Mouse (Mus musculus) left cerebral cortex, postnatal 4 days (tissue): ENCODE measurements at regions not wholly inside any gene's neighbourhood (a gene's known extent, or its start where the extent isn't known, plus 50 kb on each side); places are given as distances from the start of the nearest gene placed in this dataset.

Experiments
- DNase-seq: peaks from one replicate; pipeline ENCODE4 v3.0.0-alpha.2; 2022
- intact Hi-C: fragments of 180-260 bp; cut with DNase I; formaldehyde crosslinking; loops from one replicate; pipeline ENCODE4 v1.15.1; 2025

GRCm38 (mm10) chr9:46642696-46643095, 322.9 kb upstream of the 4931429L15Rik start:
- peak; percentile 43 for DNase-seq
- intact Hi-C loops = no loop called here

- intact Hi-C loops = no loop called here
- peak; percentile 91 for DNase-seq
Observed at GRCm38 (mm10) chr9:46636261-46637010, 316.6 kb upstream of the 4931429L15Rik start.

- intact Hi-C loops = no loop called here
- DNase-seq = no peak
Observed at GRCm38 (mm10) chr9:46633952-46634351, 314.2 kb upstream of the 4931429L15Rik start.

- intact Hi-C loops = no loop called here
- peak; percentile 72 for DNase-seq
Observed at GRCm38 (mm10) chr9:46632576-46632975, 312.8 kb upstream of the 4931429L15Rik start.

- no peak for DNase-seq
- intact Hi-C loops = no loop called here
Observed at GRCm38 (mm10) chr9:46622255-46622654, 302.5 kb upstream of the 4931429L15Rik start.

GRCm38 (mm10) chr9:46621851-46622250, 302.1 kb upstream of the 4931429L15Rik start:
- intact Hi-C loops = no loop called here

GRCm38 (mm10) chr9:46610101-46611005, 290.6 kb upstream of the 4931429L15Rik start:
- intact Hi-C loops = no loop called here
- no peak for DNase-seq

More at GRCm38 (mm10) chr9:46621851-46622250, 302.1 kb upstream of the 4931429L15Rik start:
- no peak for DNase-seq

GRCm38 (mm10) chr9:46608695-46609094, 288.9 kb upstream of the 4931429L15Rik start:
- DNase-seq = no peak
- intact Hi-C loops = no loop called here

- intact Hi-C loops = no loop called here
Observed at GRCm38 (mm10) chr9:46600803-46601202, 281.0 kb upstream of the 4931429L15Rik start.

GRCm38 (mm10) chr9:46599931-46600708, 280.3 kb upstream of the 4931429L15Rik start:
- DNase-seq = peak; percentile 67
- intact Hi-C loops = no loop called here

More at GRCm38 (mm10) chr9:46600803-46601202, 281.0 kb upstream of the 4931429L15Rik start:
- DNase-seq = no peak

GRCm38 (mm10) chr9:46598518-46598917, 278.7 kb upstream of the 4931429L15Rik start:
- intact Hi-C loops = no loop called here
- DNase-seq = peak; percentile 46

- DNase-seq = peak; percentile 74
- intact Hi-C loops = no loop called here
Observed at GRCm38 (mm10) chr9:46593444-46593843, 273.7 kb upstream of the 4931429L15Rik start.

- DNase-seq = peak; percentile 89
Observed at GRCm38 (mm10) chr9:46592908-46593307, 273.1 kb upstream of the 4931429L15Rik start.

GRCm38 (mm10) chr9:46586818-46587217, 267.0 kb upstream of the 4931429L15Rik start:
- no peak for DNase-seq

More at GRCm38 (mm10) chr9:46592908-46593307, 273.1 kb upstream of the 4931429L15Rik start:
- intact Hi-C loops = no loop called here

GRCm38 (mm10) chr9:46581844-46582243, 262.1 kb upstream of the 4931429L15Rik start:
- intact Hi-C loops = no loop called here
- DNase-seq = no peak

More at GRCm38 (mm10) chr9:46586818-46587217, 267.0 kb upstream of the 4931429L15Rik start:
- intact Hi-C loops = no loop called here

- intact Hi-C loops = no loop called here
- DNase-seq = no peak
Observed at GRCm38 (mm10) chr9:46562301-46562700, 242.5 kb upstream of the 4931429L15Rik start.

GRCm38 (mm10) chr9:46558481-46558880, 238.7 kb upstream of the 4931429L15Rik start:
- DNase-seq = peak; percentile 39
- intact Hi-C loops = no loop called here

GRCm38 (mm10) chr9:46557781-46558180, 238.0 kb upstream of the 4931429L15Rik start:
- intact Hi-C loops = no loop called here
- DNase-seq = no peak

- intact Hi-C loops = no loop called here
- peak; percentile 56 for DNase-seq
Observed at GRCm38 (mm10) chr9:46555156-46555555, 235.4 kb upstream of the 4931429L15Rik start.

GRCm38 (mm10) chr9:46554586-46555152, 234.9 kb upstream of the 4931429L15Rik start:
- intact Hi-C loops = no loop called here
- peak; percentile 11 for DNase-seq
